Mouse (Mus musculus): ENCODE data around the gene Wnt1. TPM values are rescaled to one million over a fixed set of nuclear protein-coding genes. Genes with fewer than 3 reads are reported as not detected.
A peak's percentile ranks its signal among the peaks of the same experiment; 100 is the strongest.
"Not testable (repeated sequence)": the region's sequence is repeated elsewhere in the genome, so short reads cannot be mapped to it uniquely, and the experiment has no call there.

The Wnt1 gene
- polyA plus RNA-seq (2012; rRNA removed): not detected in 2 replicates

- no peak for DNase-seq (ENCODE audit: low read depth, low spot score)
- 6% methylated on average over 51 of the region's 51 CpGs for WGBS
Measured at GRCm38 (mm10) chr15:98789661-98790535, at the start of gene Wnt1. Gene Wnt1 (plus strand): TSS chr15:98789857.

DNA sequence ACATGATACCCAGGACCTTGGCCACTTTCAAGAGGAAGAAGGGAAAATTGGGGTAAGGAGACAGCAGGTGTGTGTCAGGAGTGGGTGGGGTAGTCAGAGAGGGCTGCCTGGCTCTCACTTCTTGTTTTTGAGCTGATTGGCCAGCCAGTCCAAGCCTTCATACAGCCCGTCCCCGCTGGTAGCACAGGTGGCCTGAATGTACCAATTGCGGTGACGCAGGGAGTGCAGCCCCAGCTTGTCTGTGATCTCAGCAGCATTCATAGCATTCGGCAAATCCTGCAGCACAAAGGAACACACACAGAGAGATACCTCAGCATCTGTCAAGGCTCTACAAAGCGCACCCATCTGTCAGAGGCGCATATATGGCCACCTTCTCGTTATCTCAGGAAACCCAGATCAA, 49.4 kb upstream of the Wnt1 start:
- WGBS: 90% methylated on average over 8 of the region's 8 CpGs
- no peak for DNase-seq (ENCODE audit: low read depth, low spot score)

- 65% methylated on average over 8 of the region's 8 CpGs for WGBS
Measured at GRCm38 (mm10) chr15:98742766-98743428, 46.8 kb upstream of the Wnt1 start.

DNA sequence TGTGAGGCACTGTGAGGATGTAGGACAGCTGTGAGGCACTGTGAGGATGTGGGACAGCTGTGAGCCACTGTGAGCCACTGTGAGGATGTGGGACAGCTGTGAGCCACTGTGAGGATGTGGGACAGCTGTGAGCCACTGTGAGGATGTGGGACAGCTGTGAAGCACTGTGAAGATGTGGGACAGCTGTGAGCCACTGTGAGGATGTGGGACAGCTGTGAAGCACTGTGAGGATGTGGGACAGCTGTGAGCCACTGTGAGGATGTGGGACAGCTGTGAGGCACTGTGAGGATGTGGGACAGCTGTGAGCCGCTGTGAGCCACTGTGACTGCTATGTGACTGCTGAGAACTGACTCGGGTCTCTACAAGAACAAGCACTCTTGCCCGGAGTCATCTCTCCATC, 45.8 kb upstream of the Wnt1 start:
- not testable (repeated sequence) for DNase-seq (ENCODE audit: low read depth, low spot score)
- WGBS: 88% methylated on average over 3 of the region's 3 CpGs

More at GRCm38 (mm10) chr15:98742766-98743428, 46.8 kb upstream of the Wnt1 start:
- no peak for DNase-seq (ENCODE audit: low read depth, low spot score)

DNA sequence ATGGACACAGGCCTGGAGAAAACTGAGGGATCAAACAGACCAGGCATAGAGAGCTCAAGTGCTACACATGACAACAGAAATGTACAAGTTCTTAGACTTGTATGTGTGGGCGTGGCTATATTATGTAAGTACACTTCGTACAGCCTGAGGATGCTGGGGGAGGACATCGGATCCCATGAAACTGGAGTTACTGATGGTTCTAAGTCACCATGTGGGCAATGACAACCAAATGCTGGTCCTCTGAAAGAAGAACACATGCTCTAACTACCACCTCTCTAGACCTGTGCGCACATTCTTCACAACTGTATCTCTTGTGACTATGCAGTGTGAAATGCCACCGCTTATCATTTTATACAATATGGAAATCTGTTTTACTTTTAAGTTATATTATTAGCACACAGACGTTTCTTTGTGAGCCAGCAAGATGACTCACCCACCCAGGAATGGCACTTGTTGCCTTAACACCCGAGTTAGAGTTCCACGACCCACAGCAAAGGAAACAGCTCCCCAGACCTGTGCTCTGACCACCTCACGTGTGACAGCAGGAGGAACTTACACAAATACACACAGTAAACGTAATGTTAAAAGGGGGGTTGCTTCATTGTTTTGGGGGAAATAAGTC, 43.2 kb upstream of the Wnt1 start:
- WGBS: 55% methylated on average over 10 of the region's 10 CpGs

DNA sequence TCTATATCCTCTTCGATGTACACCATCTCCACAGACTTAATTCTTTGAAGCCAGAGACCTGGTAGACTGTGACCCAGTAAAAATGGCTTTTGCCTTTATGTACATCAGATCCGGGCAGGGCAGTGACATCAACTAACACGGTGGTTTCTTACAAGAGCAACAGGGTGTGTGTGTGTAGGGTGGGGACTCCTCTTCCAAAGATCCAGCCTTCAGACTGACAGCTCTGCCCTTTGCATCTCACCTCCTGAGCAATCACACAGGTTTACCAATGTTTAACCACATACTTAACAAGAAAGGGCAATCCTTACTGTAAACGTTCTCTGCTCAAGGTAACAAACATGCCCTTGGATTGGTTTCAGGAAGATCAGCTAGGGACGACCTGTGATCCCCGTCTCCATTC, 42.4 kb upstream of the Wnt1 start:
- peak; percentile 75 for DNase-seq (ENCODE audit: low read depth, low spot score)
- 37% methylated on average over 6 of the region's 6 CpGs for WGBS

More for the DNA sequence above, 43.2 kb upstream of the Wnt1 start:
- DNase-seq (ENCODE audit: low read depth, low spot score): no peak

DNA sequence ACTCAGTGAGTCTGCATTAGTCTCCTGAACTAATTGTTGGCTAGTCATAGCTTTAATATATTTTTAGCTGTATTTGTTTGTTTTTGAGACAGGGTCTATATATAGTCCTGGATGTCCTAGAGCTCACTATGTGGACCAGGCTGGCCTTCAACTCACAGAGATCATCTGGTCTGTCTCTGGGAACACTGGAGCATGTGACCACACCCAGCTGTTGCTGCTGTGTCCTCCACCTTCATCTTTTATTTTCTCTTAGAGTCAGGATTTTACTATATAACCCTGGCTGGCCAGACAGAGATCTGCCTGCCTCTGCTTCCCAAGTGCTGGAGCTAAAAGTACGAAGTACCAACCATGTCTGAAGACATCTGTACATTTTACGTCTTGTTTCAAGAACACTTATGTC, 40.6 kb upstream of the Wnt1 start:
- WGBS: 92% methylated on average over 2 of the region's 2 CpGs
- DNase-seq (ENCODE audit: low read depth, low spot score): no peak

GRCm38 (mm10) chr15:98753021-98753423, 36.6 kb upstream of the Wnt1 start:
- 67% methylated on average over 8 of the region's 8 CpGs for WGBS
- no peak for DNase-seq (ENCODE audit: low read depth, low spot score)

GRCm38 (mm10) chr15:98754125-98754524, 35.5 kb upstream of the Wnt1 start:
- 68% methylated on average over 2 of the region's 2 CpGs for WGBS
- no peak for DNase-seq (ENCODE audit: low read depth, low spot score)

- under 1% methylated on average over 24 of the region's 24 CpGs for WGBS
- peak; percentile 38 for DNase-seq (ENCODE audit: low read depth, low spot score)
Measured at GRCm38 (mm10) chr15:98762201-98762621, 27.4 kb upstream of the Wnt1 start.

DNA sequence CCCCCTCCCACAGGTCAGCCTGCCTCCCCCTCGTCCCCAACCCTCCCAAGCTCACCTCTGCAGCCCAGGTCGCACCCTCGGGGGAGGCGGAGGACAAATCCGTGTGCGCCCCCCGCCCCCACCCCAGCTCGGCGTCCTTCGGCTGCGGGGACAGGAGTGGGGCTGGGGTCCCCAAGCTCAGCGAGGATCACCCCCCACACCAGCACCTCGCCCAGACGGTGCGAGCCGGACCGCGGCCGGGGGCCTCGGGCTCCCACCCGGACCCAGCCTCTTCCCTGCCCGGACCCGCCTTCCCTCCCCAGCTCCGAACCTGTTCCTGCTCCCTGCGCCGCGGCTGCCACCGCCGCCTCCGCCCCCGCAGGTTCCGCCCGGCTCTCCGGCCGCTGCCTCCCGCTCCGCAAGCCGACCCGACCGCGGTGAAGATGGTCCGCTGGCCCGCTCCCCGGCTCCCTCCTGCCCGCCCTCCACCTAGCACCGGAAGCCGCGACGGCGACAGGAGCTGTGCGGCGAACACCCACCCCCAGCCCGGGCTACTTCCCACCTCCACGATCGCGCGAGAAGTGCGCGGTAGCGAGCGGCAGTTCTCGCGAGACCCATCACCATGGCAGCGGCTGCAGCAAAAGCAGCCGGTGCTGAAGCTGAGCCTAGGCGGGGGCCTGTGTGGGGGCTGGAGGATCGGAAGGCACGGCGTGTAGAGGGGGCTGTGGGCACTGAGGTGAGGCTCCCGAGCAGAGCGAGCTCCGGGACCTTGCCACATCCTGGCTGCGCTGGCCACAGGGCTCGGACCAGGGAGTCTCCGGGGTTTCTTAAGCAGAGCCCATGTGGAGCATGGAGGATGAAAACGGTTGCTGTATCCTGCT, 26.8 kb upstream of the Wnt1 start, which contains the start of gene Arf3:
Gene Arf3, minus strand, starts transcription at position 545 of the 860 bp plus-strand sequence.
- 2% methylated on average over 70 of the region's 76 CpGs for WGBS
- peak; percentile 76 for DNase-seq (ENCODE audit: low read depth, low spot score)

DNA sequence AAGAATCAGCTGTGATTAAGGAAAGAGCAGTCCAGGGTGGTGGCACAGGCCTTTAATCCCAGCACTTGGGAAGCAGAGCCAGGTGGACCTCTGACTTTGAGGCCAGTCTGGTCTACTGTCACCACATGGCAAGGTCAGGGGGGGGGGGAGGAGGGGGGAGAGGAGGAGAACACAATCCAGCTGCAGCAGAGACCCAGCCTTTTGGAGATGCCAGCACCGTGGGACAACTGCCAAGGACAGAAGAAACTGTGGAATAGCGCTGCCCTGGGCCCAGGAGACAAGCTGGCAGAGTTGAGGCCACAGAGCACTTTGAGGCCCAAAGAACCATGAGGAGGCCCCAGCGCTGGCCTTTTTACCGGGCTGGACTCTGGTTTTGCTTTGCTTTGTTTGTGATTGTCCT, 23.7 kb upstream of the Wnt1 start:
- WGBS: 77% methylated on average over 4 of the region's 4 CpGs
- DNase-seq (ENCODE audit: low read depth, low spot score): no peak

DNA sequence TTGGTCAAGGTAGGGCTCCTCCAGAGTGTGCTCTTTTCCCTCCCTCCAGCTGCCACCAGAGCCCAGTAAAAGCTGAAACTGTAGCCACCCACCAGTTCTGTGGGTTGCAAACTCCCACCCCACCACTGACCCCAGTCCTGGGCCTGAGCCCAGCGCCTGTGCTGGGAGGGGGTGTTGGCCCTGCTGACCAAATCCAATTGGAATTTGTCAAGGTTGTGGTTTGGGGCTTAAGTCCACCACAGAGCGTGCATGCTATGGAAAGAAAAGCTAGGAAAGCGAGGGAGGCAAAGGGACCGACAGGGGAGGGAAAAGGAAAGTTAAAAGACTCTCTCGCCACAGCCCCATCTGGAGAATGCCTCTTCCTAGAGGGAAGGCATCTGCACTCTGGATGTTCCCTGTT, 21.4 kb upstream of the Wnt1 start:
- WGBS: 60% methylated on average over 5 of the region's 5 CpGs
- DNase-seq (ENCODE audit: low read depth, low spot score): no peak

GRCm38 (mm10) chr15:98771813-98772425, 17.7 kb upstream of the Wnt1 start:
- WGBS: 15% methylated on average over 12 of the region's 12 CpGs

DNA sequence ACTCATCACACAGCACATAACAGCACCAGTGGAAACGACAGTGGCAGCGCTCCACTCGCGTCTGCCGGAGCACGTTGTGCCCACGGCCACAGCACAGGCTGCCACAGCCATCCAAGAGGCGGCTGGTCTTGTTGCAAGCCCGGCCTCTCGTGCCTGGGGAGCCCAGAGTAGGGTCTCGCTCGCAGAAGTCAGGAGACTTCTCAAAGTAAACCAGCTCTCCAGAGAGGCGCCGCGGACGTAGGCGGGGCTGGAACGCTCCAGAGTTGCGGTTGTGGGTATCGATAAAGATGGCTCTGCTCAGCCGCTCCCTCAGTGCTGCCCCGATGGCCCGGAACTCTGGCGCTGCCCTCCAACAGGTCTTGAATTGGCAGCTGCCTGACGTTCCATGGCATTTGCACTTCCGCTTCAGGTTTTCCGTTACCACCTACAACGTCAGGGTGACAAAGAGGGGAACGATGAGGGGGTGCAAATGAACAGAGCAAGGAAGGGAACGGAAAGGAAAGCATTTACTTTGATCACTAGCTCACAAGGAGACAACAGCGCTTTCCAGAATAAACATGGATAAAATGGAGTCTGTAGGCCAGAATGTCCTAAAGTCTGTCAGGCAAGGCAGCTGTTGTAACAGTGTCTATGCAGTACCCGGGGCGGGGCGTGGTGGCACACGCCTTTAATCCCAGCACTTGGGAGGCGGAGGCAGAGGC, 17.0 kb upstream of the Wnt1 start:
- 3% methylated on average over 36 of the region's 36 CpGs for WGBS
- peak; percentile 36 for DNase-seq (ENCODE audit: low read depth, low spot score)

More at GRCm38 (mm10) chr15:98771813-98772425, 17.7 kb upstream of the Wnt1 start:
- DNase-seq (ENCODE audit: low read depth, low spot score): no peak

GRCm38 (mm10) chr15:98774096-98774495, 15.6 kb upstream of the Wnt1 start:
- 74% methylated on average over 15 of the region's 15 CpGs for WGBS

DNA sequence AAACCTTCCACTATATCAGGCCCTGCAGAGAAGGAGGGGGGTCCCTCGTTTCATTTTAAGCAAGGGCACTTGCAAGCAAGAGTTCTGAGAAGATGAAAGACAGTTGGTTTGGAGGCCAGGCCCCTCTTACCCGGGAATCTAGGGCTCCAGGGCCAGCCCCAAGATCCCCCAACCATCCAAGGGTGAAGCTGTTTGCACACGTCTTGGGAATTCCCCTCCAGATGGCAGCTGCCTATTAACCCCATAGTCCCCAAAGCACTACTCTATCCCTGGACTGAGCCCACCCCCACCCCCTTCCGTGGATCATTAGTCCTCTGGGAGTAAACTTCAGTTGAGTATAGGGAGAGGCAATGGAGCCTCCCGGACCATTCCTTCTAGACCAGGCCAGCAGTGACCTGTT, 14.1 kb upstream of the Wnt1 start:
- 22% methylated on average over 5 of the region's 5 CpGs for WGBS

More at GRCm38 (mm10) chr15:98774096-98774495, 15.6 kb upstream of the Wnt1 start:
- DNase-seq (ENCODE audit: low read depth, low spot score): no peak

GRCm38 (mm10) chr15:98776280-98777004, 13.2 kb upstream of the Wnt1 start:
- WGBS: 4% methylated on average over 62 of the region's 62 CpGs
- DNase-seq (ENCODE audit: low read depth, low spot score): no peak

More for the DNA sequence above, 14.1 kb upstream of the Wnt1 start:
- no peak for DNase-seq (ENCODE audit: low read depth, low spot score)
